Mouse (Mus musculus) mouse trophoblast stem cell (cell line): ENCODE results near the gene Msantd2.

ENCODE experiments used
- in situ Hi-C, 2 experiments: fragments of 300-500 bp; cut with MseI, MboI; formaldehyde crosslinking; loops; 2 replicates in 1 of 2; 3 replicates in 1 of 2; pipeline ENCODE4 v1.15.1; 2025

Msantd2 gene

DNA sequence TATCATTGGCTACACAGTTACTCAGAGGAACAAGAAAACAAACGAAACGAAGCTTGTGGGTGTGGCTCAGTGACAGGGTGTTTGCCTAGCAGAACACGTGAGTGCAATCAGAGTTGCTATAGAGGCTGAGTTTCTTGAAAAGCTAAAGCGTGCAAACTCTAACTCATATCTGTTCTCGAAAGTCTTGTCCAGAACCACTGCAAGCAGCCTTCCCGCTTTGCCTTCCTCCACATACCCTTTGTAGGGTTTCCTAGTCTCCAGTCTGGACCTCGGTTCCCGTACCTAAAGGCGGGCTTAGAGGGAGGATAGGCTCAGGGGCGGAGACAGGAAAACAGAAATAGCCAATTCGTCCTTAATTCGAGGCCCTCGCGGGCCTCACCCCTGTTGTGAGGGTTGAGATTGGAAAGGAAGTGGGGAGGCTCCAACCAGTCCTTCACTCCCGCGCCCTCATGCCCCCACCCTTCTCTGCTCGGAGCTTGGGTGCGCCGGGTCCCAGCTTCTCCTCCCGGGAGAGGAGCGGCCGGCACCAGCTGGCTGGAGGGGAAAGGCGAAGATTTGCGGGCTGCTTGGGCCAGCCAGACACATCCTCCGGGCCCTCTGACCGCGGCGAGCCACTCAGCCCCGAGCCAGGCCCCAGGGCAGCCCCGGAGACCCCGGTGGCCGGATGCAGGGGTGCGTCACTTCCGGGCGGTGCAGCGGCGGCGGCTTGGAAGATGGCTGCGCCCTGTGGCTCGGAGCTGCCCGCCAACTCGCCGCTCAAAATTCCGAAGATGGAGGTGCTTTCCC, at the start of gene Msantd2:
Gene Msantd2, plus strand, starts transcription at position 709 of the 786 bp plus-strand sequence.
- in situ Hi-C loops, result no loop called here

DNA sequence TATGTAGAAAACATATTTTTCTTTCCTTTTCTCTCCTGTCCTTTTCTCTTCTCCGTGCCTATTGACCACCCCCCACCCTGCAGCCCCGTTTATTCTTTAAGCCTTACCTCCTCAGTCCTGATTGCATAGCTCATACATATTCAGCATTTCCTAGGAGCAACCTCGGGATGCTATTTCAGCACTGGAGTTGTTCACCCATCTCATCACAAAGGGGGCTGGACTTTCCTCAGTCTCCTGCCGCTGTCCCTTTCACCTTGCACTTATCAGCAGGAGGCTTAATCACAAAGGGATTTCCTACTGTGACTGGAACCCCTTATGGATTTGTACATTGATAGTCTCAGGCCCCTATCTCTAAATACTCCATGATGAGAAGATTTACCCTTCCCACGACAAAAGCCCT, 36.7 kb upstream of the Msantd2 start:
- in situ Hi-C loops, result no loop called here

DNA sequence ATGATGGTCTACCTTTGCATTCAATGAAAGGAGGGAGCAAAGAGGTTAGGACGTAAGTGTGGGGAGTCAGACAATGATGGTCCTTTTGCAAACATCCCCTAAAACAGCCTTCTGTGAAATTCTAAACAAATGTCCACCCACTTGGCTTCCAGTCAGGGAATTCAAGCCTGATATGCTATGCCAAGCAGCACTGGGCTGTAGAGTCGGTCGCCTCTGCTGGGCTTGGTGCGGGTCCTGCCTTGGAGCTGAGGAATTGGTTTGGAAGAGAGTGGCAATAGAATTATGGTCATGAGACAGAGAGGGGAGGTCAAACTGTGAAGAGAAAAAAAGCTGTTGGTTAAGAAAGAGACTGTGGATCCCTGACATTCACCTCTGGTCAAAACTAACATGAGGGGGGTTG, 35.8 kb upstream of the Msantd2 start:
- in situ Hi-C loops, result no loop called here

DNA sequence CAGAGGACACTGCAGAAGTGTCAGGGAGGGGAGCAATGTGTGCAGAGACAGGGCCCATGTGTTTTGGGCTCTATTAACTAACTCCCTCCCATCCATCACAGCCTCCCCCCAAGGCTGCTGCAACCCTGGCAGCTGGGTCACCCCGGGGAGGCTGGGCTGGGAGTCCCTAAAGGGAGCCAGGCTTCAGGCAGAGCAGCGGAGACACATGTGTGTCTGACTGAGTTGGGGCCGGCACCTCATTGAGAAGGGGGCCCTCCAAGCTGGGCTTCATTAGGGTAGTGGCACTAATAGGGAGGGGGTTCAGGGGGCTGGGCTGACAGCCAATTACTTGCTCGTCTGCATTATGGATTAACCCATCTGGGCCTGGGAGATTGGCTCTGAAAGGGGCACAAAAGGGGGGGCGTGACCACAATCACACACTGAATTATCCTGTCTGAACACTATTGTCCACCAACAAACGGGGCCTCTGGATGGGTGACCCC, 35.1 kb upstream of the Msantd2 start:
- in situ Hi-C loops, result no loop called here

DNA sequence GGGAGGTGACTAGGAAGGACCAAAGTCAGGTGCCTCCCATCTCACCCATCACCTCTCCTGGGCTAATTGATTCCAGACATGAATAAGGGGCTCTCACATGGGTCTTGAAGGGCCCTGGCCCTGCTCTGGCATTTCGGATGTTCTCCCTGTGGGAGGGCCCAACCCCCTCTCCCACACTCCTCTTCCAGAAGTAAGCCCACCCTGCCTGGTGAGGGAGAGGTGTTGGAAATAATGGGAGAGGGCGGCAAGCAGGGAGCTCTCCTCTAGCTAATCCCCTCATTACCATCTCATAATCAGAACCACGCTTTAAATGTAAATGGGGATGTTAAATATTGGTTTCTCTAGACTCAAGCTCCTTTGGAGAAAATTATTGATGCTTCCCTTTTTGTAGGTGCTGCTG, 34.1 kb upstream of the Msantd2 start:
- in situ Hi-C loops, result no loop called here

DNA sequence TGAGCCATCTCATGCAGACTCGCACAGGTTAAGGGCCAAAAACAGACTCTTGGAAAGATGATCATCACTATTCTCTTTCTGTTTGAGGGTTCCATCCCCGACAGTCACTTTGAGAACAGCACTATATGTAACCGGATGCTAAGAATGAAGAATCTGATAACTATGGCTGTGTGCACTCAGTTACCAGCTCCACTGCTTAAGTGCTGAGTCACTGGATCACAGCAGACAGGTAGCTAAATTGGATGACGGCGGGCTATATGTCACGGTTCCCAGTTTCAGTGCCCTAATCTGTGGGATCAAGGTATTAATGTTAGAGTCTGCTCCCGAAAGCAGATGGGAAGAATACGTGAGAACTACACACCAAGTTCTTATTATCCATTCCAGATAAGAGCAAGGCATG, 33.3 kb upstream of the Msantd2 start:
- in situ Hi-C loops, result no loop called here

DNA sequence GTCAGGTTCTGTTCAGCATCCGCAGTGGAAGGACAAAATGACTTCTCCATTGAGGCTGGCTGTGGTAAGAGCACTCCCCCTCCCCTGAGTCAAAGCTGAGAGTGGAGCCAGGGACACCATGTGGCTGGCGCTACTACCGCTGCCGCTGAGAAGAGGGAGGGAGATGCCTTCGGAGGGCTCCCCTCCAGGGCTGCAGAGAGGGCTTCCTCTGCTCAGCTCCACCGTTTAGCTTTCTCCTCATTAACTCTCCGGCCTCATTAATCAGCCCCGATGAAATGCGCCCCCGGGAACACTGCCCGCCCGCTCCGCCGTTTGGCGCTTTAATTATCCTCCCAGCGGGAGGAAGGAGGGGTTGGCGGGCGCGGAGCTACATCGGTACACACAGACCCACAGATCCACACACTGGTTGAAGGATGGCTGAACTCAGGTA, 32.6 kb upstream of the Msantd2 start:
- in situ Hi-C loops, result no loop called here

DNA sequence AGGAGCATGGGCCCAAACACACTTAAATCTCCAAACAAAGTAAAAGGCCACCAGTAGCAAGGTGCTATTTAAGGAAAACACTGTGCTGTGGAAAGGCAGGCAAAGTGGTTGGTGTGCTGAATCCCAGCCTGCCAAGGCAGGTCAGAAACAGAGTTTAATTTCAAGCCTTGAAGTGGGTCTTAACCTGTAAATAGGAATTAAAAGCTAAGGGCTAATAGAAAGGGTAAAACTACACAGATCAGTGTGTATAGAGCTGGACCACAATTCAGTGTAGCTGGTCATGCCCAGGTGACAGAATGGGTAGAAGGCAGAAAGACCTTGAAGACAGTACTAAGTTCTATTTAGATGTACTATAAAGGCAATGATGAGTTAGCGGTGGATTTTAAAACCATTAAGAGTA, 32.0 kb upstream of the Msantd2 start:
- in situ Hi-C loops, result no loop called here

DNA sequence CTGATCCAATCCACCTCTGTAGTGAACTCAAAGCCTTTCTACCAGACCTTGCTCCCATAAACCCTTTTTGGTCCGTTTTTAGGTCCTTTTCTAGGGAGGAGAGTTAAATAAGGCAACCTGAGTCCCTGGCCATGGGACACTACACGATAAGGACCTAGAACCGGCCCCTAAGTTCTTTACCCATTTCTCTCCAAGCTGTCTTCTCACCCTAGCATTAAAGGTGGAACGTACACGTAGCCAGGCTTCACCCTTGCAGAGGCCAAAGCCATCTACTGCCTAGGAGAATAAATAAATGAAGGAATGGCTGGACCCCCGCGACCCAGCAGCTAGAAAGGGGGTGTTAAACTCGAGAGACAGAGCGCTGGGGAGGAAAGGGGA, 29.5 kb upstream of the Msantd2 start:
- in situ Hi-C loops, result loop anchor here (10.0 kb wide), 2 partner anchors 155 to 165 kb away; partner anchors contain the start of gene Spa17 (in 1 of the 2)

DNA sequence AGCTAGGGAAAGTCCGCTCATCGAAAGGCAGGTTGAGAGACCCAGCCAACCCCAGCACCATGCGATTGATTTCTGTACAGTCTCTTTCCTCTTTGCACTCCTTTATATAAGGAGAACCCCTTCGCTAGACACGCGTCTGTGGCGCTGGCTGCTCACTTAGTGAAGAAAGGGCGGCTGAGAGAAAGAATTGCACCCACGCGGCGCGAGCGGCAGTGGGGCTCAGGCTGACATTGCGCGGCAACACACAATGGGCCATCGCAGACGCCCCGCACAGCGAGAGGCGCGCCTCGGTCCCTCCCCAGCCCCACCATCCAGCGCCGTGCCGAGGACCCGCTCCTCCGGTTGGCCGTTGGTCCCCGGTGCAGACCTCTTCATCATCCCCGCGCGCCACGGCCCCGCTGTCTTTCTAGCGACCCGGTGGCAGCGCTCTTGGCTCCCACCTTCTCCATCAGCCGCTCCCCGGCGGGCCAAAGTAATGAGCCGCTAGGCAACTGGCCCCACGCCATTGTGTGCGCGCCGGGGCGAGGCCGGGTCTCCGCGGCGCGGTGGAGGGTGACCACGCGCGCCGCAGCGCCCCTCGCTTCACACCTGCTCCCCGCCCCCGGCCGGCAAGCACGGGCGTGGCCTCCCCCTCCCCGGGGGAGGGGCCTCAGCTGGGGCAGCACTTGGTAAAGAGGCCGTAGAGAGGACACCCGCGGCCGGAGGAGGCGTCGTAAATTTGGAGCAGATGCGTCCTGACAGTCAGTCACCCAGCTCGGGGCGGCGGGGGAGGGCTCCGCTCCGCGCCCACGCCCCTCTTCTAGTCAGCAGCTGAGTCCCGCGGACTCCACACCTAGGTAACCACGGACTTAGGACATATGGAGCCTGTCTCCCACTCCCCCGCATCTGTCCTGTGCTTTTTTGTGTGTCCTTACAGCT, 28.8 kb upstream of the Msantd2 start:
- in situ Hi-C loops, result loop anchor here (10.0 kb wide), 2 partner anchors 154 to 164 kb away; partner anchors contain the start of gene Spa17 (in 1 of the 2)

DNA sequence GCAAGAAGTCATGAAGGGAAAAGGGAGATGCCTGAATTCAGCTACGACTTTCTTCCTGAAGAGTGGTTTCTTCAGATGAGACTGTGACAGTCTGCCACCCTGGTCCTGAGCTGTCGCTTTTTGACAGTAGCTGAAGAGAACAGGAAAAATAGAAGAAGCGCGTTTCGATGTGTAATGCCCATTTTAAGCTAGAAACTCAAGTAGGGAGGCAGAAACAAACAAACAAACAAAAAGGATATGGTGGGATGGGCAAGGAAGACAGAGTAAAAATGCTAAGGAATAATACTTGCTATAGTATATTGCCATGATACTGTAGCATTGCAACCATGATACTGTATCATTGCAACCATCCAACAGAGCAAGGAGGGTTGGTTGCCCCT, 28.2 kb upstream of the Msantd2 start:
- in situ Hi-C loops, result loop anchor here (10.0 kb wide), 2 partner anchors 154 to 164 kb away; partner anchors contain the start of gene Spa17 (in 1 of the 2)

DNA sequence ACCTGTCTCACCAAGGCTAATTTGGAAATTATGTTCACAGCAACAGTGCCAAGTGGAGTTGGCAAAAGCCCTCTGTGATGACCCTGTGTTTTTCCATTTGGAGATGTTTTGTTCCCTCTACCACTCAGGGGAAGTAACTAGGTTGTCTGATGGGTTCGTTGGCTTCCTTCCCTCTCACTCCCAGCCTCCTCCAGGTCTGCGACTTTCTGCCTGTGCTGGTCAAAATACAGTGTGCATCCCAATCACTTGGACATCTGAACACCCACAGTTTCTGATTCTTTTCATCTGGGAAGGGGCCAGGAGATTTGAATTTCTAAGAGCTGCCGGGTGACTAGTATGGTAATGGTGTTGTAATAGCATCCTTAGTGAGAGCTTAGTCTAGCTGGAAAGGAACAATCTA, 27.5 kb upstream of the Msantd2 start:
- in situ Hi-C loops, result loop anchor here (10.0 kb wide), 2 partner anchors 153 to 163 kb away; partner anchors contain the start of gene Spa17 (in 1 of the 2)

DNA sequence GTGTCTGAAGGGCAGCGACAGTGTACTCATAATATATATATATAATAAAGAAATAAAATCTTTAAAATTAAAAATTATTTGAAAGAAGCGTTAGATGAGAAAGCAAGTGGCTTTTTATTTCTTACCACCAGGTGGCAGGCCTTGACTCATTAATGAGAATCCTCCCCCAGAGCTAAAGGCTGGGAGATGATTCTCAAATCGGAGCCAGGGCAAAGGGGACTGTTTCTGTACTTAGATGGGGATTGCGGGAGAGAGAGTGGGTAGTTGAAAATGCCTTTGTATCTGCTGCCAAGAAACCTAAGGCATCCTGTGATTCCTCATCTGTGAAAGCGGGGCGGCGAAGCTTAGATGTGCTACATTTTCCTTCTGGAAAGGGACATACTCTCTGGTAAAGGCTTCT, 26.4 kb upstream of the Msantd2 start:
- in situ Hi-C loops, result loop anchor here (10.0 kb wide), 2 partner anchors 152 to 162 kb away; partner anchors contain the start of gene Spa17 (in 1 of the 2)

DNA sequence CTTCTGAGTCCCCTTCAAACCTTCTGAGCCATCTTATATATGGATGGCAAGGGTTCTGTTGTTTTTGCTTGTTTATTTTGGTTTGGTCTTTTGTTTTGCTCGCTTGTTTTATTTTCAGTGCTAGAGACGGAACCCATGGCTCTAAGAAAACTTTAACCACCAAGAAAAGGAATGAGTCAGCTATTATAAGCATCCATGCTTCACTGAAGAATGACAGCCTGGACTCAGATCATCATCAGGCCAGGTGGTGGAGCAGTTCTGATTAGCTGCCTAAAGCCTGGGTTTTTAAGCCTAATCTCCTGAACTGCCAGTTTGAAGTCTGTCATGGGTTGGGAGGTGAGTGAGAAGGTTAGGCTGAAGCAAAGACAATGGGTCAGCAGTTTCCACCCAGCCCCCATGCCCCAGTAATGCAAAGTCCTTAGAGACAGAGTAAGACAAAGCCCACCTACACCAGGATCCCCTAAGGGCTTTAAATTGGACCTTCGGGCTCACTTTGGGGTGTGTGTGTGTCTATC, 15.5 kb upstream of the Msantd2 start:
- in situ Hi-C loops, result no loop called here

DNA sequence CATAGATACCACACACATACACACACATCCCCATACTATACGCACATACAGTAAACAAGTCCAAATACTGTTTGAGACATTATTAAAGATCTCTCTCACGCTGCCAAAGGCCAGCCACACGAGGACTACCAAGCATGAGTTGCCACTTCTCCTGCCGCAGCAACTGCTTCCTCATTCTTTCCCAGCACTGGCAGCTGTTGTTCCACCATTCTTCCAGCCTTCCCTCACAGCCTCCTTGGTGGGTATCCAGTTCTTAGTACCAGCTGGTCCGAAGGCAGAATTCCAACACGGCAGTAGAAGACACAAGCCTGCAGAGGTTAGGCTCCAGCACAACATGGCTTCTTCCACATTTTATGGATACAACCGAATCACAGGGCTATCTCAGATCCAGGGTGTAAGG, 14.2 kb upstream of the Msantd2 start:
- in situ Hi-C loops, result no loop called here

DNA sequence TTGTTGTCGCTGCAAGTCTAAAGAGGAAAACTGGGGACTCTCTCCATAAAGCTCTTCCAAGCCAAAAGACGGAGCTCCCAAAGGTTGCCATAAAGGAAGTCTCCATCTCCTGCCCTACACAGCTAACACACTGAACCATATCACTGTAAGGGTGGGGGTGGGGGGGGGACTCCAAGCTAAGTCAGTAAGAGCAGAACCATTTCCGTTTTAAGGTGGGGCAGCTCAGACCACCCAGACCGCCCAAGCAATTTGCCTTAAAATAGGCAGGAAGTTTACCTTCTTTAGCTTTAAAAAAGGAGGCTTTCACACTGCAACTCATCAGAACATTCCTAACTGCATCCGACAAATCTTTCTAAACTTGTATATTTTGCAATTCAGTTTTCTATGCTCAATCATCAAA, 4.0 kb upstream of the Msantd2 start:
- in situ Hi-C loops, result no loop called here

DNA sequence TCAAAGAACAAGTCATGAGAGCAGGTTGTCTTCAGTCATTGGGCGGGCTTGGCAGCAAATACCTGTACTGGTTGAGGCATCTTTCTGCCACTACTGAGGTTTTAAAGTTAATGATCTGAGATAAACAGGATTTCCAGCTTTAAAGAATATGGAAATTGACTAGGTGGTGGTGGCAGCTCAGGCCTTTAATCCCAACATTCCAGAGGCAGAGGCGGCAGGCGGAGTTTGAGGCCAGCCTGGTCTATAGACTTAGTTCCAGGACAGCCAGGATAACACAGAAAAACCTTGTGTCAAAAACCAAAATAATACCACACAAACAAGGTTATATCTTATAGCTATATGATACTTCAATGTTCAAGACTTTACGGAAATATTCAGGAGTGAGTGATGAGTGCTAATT, 1.1 kb upstream of the Msantd2 start:
- in situ Hi-C loops, result no loop called here

DNA sequence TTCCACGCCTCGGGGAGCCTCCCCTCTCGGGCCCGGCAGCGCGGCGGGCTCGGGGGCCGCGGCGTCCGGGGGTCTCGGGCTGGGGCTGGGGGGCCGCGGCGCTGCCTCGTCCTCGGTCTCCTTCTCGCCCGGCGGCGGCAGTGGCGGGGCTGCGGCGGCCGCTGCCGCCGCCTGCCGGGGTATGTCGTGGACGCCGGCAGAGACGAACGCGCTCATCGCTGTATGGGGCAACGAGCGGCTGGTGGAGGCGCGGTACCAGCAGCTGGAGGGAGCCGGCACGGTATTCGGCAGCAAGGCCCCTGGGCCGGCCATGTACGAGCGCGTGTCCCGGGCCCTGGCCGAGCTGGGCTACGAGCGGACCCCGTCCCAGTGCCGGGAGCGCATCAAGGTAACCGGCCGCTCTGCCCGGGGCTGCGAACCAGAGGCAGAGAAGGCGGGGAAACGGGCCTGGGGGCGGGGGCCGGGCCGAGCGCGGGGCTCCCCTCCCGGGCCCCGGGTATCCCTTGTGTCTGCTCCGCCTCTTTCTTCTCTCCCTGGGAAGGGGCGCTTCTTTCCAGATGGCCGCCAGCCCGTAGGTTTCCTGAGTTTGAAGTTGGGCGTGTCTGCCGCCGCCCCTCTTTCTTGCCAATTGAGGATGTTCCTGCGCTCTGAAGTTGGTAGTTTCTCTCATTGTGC, 464 bp downstream of the Msantd2 start:
- in situ Hi-C loops, result no loop called here

DNA sequence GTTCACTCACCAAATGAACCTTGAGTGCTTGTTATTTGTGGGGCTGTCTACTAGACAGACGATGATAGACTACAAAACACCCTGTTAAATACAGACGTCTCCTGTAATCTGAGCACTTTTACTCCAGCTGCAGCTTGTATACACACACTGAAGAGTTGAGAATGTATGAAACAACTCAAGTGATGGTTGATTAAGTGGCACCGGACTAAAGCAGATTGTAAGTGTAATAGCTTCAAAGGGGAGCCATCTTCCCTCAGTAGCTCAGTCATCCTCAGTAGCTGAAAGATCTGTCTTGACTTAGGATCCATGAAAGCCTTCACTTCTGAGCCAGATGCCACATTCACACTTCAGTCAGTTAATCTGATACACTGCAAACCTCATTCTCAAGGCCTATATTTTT, 6.6 kb downstream of the Msantd2 start:
- in situ Hi-C loops, result no loop called here

DNA sequence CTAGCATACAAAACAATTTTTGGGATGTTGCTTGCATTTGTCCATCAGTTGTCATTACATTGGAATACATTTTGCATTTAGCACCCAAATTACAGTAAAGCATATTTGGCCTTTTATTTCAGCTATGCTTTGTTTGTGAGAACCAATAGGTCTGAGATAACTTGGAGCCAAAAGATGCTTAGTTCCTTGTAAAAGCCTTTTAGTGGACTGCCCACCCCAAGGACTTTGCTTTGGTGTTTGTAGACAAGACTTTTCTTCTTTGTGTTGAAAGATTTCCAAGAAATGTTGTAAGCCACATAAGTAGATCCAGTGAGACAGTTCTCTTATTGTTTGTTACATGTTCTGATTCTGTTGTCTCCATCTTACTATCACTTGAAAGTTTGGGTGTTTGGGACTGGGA, 7.2 kb downstream of the Msantd2 start:
- in situ Hi-C loops, result no loop called here

DNA sequence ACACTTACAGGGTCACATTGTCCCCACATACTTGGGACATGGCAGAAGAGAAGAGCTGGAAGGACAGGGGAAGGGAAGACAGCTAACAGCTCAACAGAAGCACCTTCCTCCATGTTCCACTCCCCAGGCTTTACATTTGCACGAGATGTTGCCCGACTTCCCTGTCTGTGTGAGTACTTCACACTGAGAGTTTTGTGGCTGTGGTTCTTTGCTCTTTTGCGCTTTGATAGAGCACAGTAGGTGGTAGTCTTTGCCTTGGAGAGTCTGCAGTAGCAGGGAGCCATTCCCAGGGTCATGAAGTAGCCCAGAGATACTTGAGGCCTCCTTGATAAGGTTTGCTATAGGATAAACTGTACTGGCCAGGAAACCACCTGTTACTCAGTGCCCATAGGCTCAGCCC, 11.1 kb downstream of the Msantd2 start:
- in situ Hi-C loops, result no loop called here
